Mouse (Mus musculus): ENCODE measurements around the gene Csf2rb2. TPM values are rescaled to one million over a fixed set of nuclear protein-coding genes. Genes with fewer than 3 reads are reported as not detected.
"Not testable (repeated sequence)": the region's sequence is repeated elsewhere in the genome, so short reads cannot be mapped to it uniquely, and the experiment has no call there.

Csf2rb2 gene
- polyA plus RNA-seq, 1 experiment from 2014 or later: 0.11 TPM

GRCm38 (mm10) chr15:78299641-78300040 lies 5.9 kb downstream of the Csf2rb2 start:
- 86% methylated on average over 3 of the region's 3 CpGs for WGBS
- no peak overlapping the region for H3K4me3 ChIP-seq (ENCODE audit: low read depth, low read length)
- no peak overlapping the region for H3K27ac ChIP-seq (ENCODE audit: low read depth, low read length)
- H3K9me3 ChIP-seq (ENCODE audit: control insufficient read depth, low read length): no peaks in the 10 kb centered on the region
- no peaks in the 10 kb centered on the region for H3K4me1 ChIP-seq (ENCODE audit: control insufficient read depth, insufficient read depth, low read length)
- ATAC-seq (ENCODE audit: low read depth): no peak
- H3K27me3 ChIP-seq (ENCODE audit: control insufficient read depth, insufficient read depth, low read length): no peaks in the 10 kb centered on the region
- H3K4me2 ChIP-seq (ENCODE audit: low read depth, low read length): no peak overlapping the region
- no peaks in the 10 kb centered on the region for H3K36me3 ChIP-seq (ENCODE audit: control insufficient read depth, insufficient read depth, low read length)
- H3K9ac ChIP-seq (replicated peaks; ENCODE audit: low read depth, low read length): no peak overlapping the region

DNA sequence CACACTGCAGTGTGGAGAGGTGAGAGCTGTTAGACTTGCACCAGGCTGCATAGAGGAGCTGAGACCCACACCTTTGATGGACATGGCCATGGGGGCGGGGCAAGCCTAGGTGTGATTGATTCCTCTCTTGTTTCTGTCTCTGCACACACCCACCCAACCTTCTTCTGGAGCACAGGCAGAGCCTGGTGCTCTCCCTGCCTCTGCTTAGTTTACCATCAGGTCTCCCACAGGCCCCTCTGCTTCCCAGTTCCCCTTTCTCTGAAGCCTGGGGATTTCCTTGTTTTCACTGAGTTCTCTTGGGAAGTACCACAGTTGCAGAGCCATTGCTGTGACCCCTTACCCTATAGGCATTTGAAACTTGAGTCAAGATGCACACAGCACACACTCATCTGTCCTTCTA lies 7.0 kb downstream of the Csf2rb2 start:
- no peak for ATAC-seq (ENCODE audit: low read depth)
- H3K4me2 ChIP-seq (ENCODE audit: low read depth, low read length): no peak overlapping the region
- WGBS: 74% methylated on average over 1 of the region's 1 CpGs
- H3K36me3 ChIP-seq (ENCODE audit: control insufficient read depth, insufficient read depth, low read length): no peaks in the 10 kb centered on the region
- no peaks in the 10 kb centered on the region for H3K4me1 ChIP-seq (ENCODE audit: control insufficient read depth, insufficient read depth, low read length)
- H3K9ac ChIP-seq (replicated peaks; ENCODE audit: low read depth, low read length): no peak overlapping the region
- no peak overlapping the region for H3K4me3 ChIP-seq (ENCODE audit: low read depth, low read length)
- no peaks in the 10 kb centered on the region for H3K27me3 ChIP-seq (ENCODE audit: control insufficient read depth, insufficient read depth, low read length)
- H3K9me3 ChIP-seq (ENCODE audit: control insufficient read depth, low read length): no peaks in the 10 kb centered on the region
- no peak overlapping the region for H3K27ac ChIP-seq (ENCODE audit: low read depth, low read length)

- 91% methylated on average over 4 of the region's 4 CpGs for WGBS
- no peak overlapping the region for H3K9ac ChIP-seq (replicated peaks; ENCODE audit: low read depth, low read length)
- no peak overlapping the region for H3K4me3 ChIP-seq (ENCODE audit: low read depth, low read length)
- H3K36me3 ChIP-seq (ENCODE audit: control insufficient read depth, insufficient read depth, low read length): no peaks in the 10 kb centered on the region
- H3K9me3 ChIP-seq (ENCODE audit: control insufficient read depth, low read length): no peaks in the 10 kb centered on the region
- no peak for ATAC-seq (ENCODE audit: low read depth)
- H3K4me1 ChIP-seq (ENCODE audit: control insufficient read depth, insufficient read depth, low read length): no peaks in the 10 kb centered on the region
- no peak overlapping the region for H3K4me2 ChIP-seq (ENCODE audit: low read depth, low read length)
- no peak overlapping the region for H3K27ac ChIP-seq (ENCODE audit: low read depth, low read length)
- H3K27me3 ChIP-seq (ENCODE audit: control insufficient read depth, insufficient read depth, low read length): no peaks in the 10 kb centered on the region
Measured at GRCm38 (mm10) chr15:78293716-78294115, 11.8 kb downstream of the Csf2rb2 start.

DNA sequence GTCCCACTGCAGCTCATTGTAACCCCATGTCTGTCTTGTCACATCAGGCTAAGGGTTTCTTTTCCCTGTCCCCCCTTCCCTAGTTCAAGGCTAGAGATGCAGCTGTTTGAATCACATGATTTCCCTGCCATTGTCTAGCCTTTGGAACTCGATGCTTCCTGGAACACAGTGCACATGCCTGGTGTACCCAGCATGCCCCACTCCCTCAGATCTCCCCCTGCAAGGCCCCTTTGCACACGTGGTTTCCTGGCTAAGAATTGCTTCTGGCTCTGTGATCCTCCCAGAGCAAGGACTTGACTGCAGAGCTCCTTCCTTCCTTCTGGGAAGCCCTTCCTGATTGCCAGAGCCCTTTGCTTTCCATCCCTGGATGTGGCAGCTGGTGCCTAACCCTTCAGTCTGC lies 12.3 kb downstream of the Csf2rb2 start:
- ATAC-seq (ENCODE audit: low read depth); H3K36me3 ChIP-seq (ENCODE audit: control insufficient read depth, insufficient read depth, low read length); H3K9me3 ChIP-seq (ENCODE audit: control insufficient read depth, low read length); H3K4me1 ChIP-seq (ENCODE audit: control insufficient read depth, insufficient read depth, low read length); H3K27me3 ChIP-seq (ENCODE audit: control insufficient read depth, insufficient read depth, low read length); H3K27ac ChIP-seq (ENCODE audit: low read depth, low read length); H3K4me3 ChIP-seq (ENCODE audit: low read depth, low read length); H3K9ac ChIP-seq (replicated peaks; ENCODE audit: low read depth, low read length); H3K4me2 ChIP-seq (ENCODE audit: low read depth, low read length): not testable (repeated sequence)
- 16% methylated on average over 2 of the region's 2 CpGs for WGBS

DNA sequence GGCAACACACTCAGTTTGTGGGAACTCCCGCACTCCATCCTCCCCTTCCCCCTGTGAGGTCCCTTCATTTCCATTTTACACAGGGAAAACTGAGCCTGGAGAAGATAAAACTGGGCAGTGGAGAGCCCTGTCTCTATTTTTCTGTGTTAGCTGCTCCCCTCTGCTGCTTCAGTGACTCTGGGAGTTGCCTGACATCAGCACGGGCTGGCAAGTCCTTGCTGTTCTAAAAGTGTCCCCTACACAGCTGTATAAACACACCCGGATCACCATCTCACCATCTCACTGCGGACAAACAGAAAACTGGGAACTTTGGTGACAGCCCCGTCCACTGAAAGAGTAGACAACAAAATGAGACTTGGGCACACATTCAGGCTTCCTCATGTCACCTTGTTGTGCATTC lies 15.7 kb downstream of the Csf2rb2 start:
- ATAC-seq (ENCODE audit: low read depth); H3K4me1 ChIP-seq (ENCODE audit: control insufficient read depth, insufficient read depth, low read length); H3K27me3 ChIP-seq (ENCODE audit: control insufficient read depth, insufficient read depth, low read length); H3K4me2 ChIP-seq (ENCODE audit: low read depth, low read length); H3K36me3 ChIP-seq (ENCODE audit: control insufficient read depth, insufficient read depth, low read length); H3K9me3 ChIP-seq (ENCODE audit: control insufficient read depth, low read length); H3K27ac ChIP-seq (ENCODE audit: low read depth, low read length); H3K9ac ChIP-seq (replicated peaks; ENCODE audit: low read depth, low read length); H3K4me3 ChIP-seq (ENCODE audit: low read depth, low read length): not testable (repeated sequence)
- WGBS: 84% methylated on average over 4 of the region's 5 CpGs

- ATAC-seq (ENCODE audit: low read depth): no peak
- H3K27me3 ChIP-seq (ENCODE audit: control insufficient read depth, insufficient read depth, low read length): no peaks in the 10 kb centered on the region
- WGBS: 86% methylated on average over 5 of the region's 5 CpGs
Measured at GRCm38 (mm10) chr15:78287941-78288340, 17.6 kb downstream of the Csf2rb2 start.

GRCm38 (mm10) chr15:78278308-78278707 lies 27.2 kb downstream of the Csf2rb2 start:
- ATAC-seq (ENCODE audit: low read depth): no peak
- H3K27ac ChIP-seq (ENCODE audit: low read depth, low read length): no peak overlapping the region
- H3K9ac ChIP-seq (replicated peaks; ENCODE audit: low read depth, low read length): no peak overlapping the region
- no peaks in the 10 kb centered on the region for H3K9me3 ChIP-seq (ENCODE audit: control insufficient read depth, low read length)
- 96% methylated on average over 2 of the region's 2 CpGs for WGBS
- H3K4me1 ChIP-seq (ENCODE audit: control insufficient read depth, insufficient read depth, low read length): no peaks in the 10 kb centered on the region
- H3K4me3 ChIP-seq (ENCODE audit: low read depth, low read length): no peak overlapping the region
- H3K36me3 ChIP-seq (ENCODE audit: control insufficient read depth, insufficient read depth, low read length): no peaks in the 10 kb centered on the region
- H3K27me3 ChIP-seq (ENCODE audit: control insufficient read depth, insufficient read depth, low read length): no peaks in the 10 kb centered on the region
- no peak overlapping the region for H3K4me2 ChIP-seq (ENCODE audit: low read depth, low read length)

More at GRCm38 (mm10) chr15:78287941-78288340, 17.6 kb downstream of the Csf2rb2 start:
- Histone ChIP-seq H3K4me1 (ENCODE audit: control insufficient read depth, insufficient read depth, low read length) (no peaks in the 10 kb centered on the region), H3K9me3 (ENCODE audit: control insufficient read depth, low read length) (no peaks in the 10 kb centered on the region), H3K4me3 (ENCODE audit: low read depth, low read length) (no peak overlapping the region), H3K4me2 (ENCODE audit: low read depth, low read length) (no peak overlapping the region), H3K9ac (replicated peaks; ENCODE audit: low read depth, low read length) (no peak overlapping the region), H3K36me3 (ENCODE audit: control insufficient read depth, insufficient read depth, low read length) (no peaks in the 10 kb centered on the region), H3K27ac (ENCODE audit: low read depth, low read length) (no peak overlapping the region)

GRCm38 (mm10) chr15:78271208-78271607 lies 34.3 kb downstream of the Csf2rb2 start:
- H3K9me3 ChIP-seq (ENCODE audit: control insufficient read depth, low read length): no peaks in the 10 kb centered on the region
- H3K27ac ChIP-seq (ENCODE audit: low read depth, low read length): no peak overlapping the region
- no peak for ATAC-seq (ENCODE audit: low read depth)
- no peaks in the 10 kb centered on the region for H3K4me1 ChIP-seq (ENCODE audit: control insufficient read depth, insufficient read depth, low read length)
- no peak overlapping the region for H3K4me3 ChIP-seq (ENCODE audit: low read depth, low read length)
- no peak overlapping the region for H3K4me2 ChIP-seq (ENCODE audit: low read depth, low read length)
- no peaks in the 10 kb centered on the region for H3K27me3 ChIP-seq (ENCODE audit: control insufficient read depth, insufficient read depth, low read length)
- no peak overlapping the region for H3K9ac ChIP-seq (replicated peaks; ENCODE audit: low read depth, low read length)
- no peaks in the 10 kb centered on the region for H3K36me3 ChIP-seq (ENCODE audit: control insufficient read depth, insufficient read depth, low read length)

DNA sequence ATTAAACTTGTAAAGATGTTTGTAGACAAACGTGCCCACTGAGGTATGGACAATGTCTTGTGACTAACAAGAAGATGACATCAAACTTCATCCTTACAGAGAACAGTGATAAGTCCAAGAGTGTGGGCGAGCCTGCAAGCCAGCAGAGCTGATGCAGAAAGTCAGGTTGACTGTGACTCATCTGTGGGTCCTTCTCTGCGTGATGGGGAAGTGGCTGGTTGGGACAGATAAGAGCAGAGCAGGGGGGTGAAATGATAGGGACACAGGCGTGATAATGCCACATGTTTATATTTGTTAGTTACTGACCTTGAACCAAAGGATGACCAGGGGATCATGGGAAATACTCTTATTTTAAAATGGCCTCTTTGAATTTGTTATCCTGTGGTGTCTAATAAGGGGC lies 37.7 kb downstream of the Csf2rb2 start:
- H3K27ac ChIP-seq (ENCODE audit: low read depth, low read length): no peak overlapping the region
- H3K4me3 ChIP-seq (ENCODE audit: low read depth, low read length): no peak overlapping the region
- no peaks in the 10 kb centered on the region for H3K27me3 ChIP-seq (ENCODE audit: control insufficient read depth, insufficient read depth, low read length)
- H3K9me3 ChIP-seq (ENCODE audit: control insufficient read depth, low read length): no peaks in the 10 kb centered on the region
- ATAC-seq (ENCODE audit: low read depth): no peak
- WGBS: 77% methylated on average over 4 of the region's 4 CpGs
- H3K4me1 ChIP-seq (ENCODE audit: control insufficient read depth, insufficient read depth, low read length): no peaks in the 10 kb centered on the region
- no peak overlapping the region for H3K9ac ChIP-seq (replicated peaks; ENCODE audit: low read depth, low read length)
- no peak overlapping the region for H3K4me2 ChIP-seq (ENCODE audit: low read depth, low read length)
- no peaks in the 10 kb centered on the region for H3K36me3 ChIP-seq (ENCODE audit: control insufficient read depth, insufficient read depth, low read length)

- no peaks in the 10 kb centered on the region for H3K4me1 ChIP-seq (ENCODE audit: control insufficient read depth, insufficient read depth, low read length)
- no peak overlapping the region for H3K4me3 ChIP-seq (ENCODE audit: low read depth, low read length)
- no peak overlapping the region for H3K4me2 ChIP-seq (ENCODE audit: low read depth, low read length)
- no peak overlapping the region for H3K9ac ChIP-seq (replicated peaks; ENCODE audit: low read depth, low read length)
- ATAC-seq (ENCODE audit: low read depth): no peak
- no peak overlapping the region for H3K27ac ChIP-seq (ENCODE audit: low read depth, low read length)
- no peaks in the 10 kb centered on the region for H3K27me3 ChIP-seq (ENCODE audit: control insufficient read depth, insufficient read depth, low read length)
- WGBS: 84% methylated on average over 10 of the region's 10 CpGs
- no peaks in the 10 kb centered on the region for H3K9me3 ChIP-seq (ENCODE audit: control insufficient read depth, low read length)
- no peaks in the 10 kb centered on the region for H3K36me3 ChIP-seq (ENCODE audit: control insufficient read depth, insufficient read depth, low read length)
Measured at GRCm38 (mm10) chr15:78267441-78267840, 38.1 kb downstream of the Csf2rb2 start.

Measured in neural tube, embryonic 14.5 days (tissue).